Mouse (Mus musculus) heart, adult 18-20 months (tissue): ENCODE measurements around the gene Rims1. TPM values are rescaled to one million over a fixed set of nuclear protein-coding genes. Genes with fewer than 3 reads are reported as not detected.

ENCODE experiments used
- DNase-seq, 2 experiments: peaks; one replicate each; pipeline ENCODE4 v3.0.0; 2021 to 2022; ENCODE audit warnings: mixed read lengths in 1 of 2
- total RNA-seq, 2 experiments: library from RNA; stranded (reverse); gene quantifications; 2 replicates each; pipeline ENCODE4 v1.2.3; 2021

Gene Rims1
- total RNA-seq, 2 experiments from 2014 or later = 0.35 to 0.39 TPM

DNA sequence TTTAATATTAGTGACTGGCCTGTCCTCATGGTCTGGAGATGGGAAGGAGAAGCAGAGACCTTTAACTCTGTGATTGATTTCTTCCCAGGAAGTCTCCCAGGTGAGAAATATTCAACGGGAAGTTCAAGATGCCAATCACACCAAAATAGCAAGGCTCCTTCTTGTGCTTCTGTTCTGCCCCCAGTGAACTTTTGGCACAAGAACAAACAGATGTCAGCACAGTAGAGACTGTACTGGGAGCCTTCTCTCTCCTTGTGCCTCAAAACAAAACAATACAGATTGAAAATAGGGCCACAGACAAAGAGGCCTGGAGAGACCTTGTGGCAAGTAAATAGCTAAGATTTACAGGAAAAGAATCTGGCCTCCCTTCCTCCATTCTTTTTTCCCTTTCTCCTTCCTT lies 110.7 kb downstream of the Rims1 start:
- DNase-seq = no peak

DNA sequence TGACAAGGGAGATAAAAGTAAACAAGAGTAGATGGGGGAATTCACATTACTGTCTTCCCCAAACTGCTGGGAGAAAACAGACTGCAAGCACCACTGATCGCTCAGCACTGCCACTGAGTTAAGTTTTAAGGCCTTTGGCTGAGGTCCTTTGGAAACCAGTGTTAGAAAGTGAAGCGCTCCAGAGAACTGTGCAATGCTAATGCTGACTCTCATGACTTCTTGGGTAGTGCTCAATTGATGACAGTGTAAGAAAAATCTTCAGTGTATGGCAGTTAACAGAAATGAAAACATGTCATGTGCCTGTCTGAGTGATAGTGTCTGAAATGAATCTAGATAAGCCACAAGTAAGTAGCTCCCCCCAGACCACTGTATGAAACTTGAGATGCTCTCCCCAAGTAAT lies 111.3 kb downstream of the Rims1 start:
- no peak for DNase-seq

DNA sequence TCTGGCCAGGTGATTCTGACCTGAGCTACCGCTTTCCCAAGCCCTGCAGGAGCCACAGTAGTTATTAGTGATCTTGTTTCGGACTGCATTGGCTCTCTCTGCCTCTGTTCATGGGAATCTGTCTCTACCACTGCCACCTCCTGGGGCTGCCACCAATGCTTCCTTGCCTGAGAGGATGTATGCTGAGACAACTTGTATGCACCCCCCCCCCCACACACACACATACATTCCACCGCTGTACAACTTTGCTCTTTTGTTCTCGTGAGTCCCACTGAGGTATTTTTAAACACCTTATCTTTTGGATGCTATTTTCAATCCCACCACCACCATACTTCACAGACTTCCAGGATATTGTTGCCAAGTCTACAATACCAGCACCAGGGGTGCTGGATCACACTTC lies 122.3 kb downstream of the Rims1 start:
- DNase-seq = no peak

DNA sequence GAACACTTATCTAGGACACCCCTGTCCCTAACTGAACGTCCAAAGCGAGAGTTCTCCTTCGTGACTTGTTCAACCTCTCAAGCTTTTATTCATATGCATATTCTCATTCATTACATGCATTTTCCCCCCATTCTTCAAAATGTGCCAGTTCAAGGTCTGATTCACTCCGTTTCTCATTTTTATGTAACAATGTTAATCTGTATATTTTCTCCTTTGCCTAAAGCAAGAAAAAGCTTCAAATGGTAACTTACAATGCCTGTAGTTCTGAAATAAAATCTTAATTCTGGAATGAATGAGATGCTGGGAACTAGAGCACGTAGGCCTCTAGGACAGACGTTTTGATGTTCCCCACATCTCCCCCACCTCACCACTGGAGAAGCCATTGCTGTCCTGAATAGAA lies 141.6 kb downstream of the Rims1 start:
- DNase-seq = no peak

DNA sequence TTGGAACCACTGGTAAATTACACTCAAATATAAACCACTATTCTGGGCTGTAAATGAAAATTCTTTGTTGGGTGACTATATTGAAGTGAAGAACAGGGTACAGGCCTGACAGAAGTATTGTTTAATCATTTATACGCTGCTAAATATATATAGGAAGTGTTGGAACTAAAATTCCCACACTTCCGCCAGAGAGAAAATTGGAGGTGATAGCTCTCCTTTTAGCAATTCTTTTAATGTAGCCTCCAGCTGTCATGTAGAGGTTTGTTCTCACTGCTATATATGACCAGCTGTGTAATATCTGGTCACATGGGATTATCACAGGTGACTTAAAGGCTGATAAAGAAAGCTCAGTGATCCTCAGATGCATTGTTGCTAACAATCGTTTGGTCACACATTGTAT lies 144.0 kb downstream of the Rims1 start:
- DNase-seq = no peak

DNA sequence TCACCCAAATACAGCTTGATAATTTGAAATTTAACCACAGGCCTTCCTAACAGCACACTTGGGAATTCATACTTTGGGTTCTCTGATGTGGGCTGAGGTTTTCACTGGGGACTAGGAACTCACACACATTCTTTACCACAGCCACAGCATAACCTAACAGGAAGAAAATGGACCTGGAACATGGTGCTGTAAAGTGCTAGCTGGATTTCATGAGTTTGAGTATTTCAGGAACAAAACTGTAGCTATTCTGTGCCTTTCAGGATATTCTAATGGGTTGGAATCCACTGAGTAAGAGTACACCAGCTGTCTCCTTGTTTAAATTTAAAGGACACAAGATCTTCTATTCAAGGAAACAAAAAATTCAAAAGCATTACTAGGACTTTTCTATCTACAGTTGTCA lies 149.8 kb downstream of the Rims1 start:
- DNase-seq = no peak

DNA sequence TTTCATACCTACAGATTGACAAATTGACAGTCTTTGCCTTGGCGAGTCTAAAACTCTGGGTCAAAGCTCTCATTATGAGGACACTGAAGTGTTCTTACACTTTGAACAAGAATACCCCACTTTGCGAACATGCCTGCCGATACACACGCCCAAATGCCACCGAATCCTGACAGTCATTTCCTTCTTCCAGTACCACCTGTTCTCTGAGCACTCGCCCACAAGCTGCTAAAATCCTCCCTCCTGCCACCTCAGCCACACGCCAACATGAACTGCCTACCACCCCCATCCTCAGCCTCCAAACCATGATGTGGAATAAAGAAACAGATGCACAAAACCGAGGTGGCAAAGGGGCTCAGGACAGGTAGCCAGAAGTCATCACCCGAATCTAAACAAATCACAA lies 150.9 kb downstream of the Rims1 start:
- no peak for DNase-seq

DNA sequence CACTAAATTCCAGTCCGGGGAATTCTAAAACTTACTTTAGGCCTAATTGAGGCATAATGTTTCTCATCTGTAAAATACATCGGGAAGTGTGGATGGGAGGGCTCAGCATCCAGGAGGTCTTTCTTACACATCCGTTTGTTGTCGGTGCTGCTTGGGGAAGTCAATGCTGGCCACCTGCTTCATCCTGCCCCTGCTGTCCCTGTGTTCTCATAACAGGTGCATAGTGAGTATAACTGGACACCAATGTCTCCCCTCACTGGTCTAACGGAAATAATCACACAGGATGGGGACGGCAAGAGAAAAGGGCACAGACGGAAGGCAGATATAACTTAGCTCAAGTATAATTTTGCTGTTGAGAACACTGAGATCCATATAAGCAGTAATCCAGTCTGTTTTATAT lies 155.2 kb downstream of the Rims1 start:
- DNase-seq = no peak

DNA sequence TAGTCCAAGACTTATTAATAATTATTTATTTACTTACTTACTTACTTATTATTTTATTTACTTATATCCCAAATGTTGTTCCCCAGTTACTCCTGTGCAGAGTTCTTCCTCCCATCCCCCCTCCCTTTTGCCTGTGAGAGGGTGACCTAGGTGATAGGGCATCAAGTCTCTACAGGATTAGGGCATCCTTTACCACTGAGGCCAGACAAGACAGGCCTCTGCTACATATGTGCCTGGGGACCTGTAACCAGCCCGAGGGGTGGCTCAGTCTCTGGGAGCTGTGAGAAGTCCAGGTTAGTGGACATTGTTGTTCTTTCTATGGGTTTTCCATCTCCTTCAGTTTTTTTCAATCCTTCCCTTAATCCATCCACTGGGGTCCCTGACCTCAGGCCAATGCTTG lies 156.4 kb downstream of the Rims1 start:
- no peak for DNase-seq

DNA sequence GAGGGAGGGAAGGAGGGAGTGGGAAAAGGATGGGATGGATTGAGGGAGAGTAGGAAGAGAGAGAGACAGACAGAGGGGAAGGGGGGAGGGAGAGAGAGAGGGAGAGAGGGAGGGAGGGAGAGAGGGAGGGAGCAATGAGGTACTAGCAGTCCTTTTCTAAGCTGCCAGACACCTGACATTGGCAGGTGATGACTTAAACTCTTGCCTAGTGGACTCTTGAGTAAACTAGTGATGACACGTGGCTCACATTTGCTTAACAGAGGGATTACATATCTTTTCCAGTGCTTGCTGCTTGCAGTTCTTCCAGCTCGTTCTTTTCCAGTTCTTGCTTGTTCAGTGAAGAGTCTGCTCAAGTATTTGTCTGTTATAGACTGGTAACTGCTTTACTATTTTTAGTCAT lies 160.5 kb downstream of the Rims1 start:
- DNase-seq = no peak

DNA sequence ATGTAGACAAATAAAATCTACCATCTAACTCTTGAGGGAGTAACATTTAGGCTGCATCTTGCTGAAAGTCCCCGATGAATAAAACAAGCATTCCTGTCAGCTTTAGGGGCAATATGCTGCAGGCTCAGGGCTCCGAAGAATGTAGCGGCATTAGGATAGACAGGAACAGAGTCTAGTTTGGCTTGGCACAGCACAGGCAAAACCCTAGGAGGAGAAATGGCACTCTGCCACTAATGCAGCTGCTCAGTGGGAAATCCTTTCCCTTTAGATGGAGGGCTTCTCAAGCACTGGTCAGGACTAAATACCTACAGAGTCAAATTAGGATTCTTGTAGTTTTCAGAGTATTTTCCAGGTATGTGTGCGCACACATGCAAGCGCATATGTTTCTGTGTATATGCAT lies 165.2 kb downstream of the Rims1 start:
- DNase-seq = peak; percentile 2 to 18

DNA sequence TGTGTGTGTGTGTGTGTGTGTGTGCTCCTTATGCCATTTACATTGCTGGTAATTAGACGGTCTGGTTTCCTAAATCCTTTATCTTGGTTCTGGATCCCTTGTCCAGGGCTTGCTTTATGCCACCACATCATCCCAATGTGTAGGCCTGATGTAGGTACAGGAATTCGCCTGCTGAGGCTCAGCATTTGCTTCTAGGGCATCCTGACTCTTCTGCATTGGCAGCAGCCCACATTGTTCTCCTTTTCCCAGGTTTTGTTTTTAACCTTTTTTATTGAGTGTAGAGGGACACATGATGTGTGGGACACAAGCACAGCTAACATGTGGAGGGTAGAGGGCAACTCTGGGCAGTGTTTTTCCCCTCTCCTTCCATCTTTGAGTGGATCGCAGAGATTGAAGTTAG lies 166.1 kb downstream of the Rims1 start:
- DNase-seq = no peak

DNA sequence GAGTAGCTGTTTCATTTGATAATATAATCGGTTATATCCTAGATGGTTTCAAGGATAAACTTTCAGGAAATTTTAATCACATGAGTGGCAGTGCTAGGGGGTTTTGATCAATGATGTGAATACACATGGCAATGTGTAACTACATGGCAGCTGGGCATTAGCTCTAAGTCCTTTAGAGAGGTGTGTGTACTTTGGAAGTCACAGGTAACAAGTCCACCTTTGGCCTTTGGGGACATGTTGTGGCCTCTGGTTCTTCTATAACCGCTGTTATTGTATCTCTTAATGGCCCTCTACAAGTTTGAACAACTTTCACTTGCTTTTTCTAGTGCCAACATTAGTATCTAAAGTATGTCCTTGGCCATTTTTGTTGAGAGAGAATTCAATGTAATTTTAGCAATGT lies 171.9 kb downstream of the Rims1 start:
- no peak for DNase-seq

DNA sequence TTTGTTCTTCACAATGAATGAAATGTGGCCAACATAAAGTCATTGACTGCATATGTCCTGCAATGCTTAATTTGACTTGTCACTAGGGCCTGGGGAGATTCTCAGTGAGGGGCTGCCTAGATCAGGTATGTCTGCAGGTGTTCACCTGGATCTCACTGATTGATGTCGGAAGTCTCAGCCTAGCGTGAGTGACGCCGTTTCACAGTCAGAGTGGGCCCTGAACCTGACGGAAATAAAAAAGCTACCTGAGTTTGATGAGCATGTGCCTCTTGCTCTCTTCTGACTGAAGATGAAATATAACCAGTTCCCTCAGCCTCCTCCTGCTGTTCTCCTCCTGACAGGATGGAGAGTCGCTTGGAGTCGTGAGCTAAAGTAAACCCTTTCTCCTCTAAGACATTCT lies 173.2 kb downstream of the Rims1 start:
- DNase-seq = no peak

DNA sequence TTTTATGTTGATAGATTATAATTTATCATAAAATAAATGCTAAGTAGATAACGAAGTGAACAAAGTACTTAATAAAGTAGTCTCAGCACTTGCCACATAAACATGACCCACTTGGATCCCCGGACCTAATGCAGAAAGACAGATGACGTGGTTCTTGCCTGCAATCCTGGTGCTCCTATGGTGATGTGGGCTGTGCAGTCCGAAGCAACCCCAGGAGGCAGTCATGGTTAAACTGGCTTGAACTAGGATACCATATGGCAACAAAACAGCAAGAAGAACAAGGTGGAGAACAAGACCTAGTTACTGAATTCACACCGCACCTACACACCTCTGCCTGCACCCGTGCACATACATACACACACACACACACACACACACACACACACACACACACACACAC lies 173.8 kb downstream of the Rims1 start:
- no peak for DNase-seq

DNA sequence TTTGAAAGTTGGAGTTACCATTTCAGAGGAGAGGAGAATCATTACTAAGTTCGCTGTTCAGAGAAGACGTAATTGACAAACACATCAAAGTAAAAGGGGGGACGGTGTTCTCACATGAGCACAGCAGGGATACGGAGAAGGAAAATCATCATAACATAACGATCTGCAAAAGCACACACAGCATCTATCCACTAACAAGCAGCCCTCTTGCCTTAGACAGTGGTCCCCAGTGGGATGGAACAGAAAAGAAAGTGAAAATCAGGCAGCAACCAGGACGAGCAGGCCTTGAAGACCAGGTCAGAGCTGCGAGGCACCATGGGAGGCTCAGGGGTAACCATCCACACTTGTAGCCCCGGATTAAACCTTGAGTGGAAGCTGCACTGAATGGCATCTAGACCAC lies 176.8 kb downstream of the Rims1 start:
- no peak for DNase-seq

DNA sequence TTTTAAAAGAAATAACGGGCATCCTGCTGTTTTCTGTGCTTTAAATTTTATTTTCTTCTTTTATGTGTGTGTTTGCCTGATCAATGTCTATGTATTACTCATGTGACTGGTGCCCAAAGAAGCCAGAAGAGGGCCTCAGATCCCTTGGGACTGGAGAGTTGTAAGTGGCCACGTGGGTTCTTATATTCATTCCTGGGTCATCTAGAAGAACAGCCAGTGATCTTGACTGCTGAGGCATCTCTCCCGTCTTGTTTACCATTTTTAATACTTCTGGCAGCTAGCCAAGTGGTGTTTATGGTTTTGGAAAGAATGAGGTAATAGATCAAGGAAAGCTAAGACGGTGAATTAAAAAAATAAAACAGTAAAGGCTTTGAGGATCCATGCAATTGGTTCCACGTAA lies 178.8 kb downstream of the Rims1 start:
- DNase-seq = no peak

DNA sequence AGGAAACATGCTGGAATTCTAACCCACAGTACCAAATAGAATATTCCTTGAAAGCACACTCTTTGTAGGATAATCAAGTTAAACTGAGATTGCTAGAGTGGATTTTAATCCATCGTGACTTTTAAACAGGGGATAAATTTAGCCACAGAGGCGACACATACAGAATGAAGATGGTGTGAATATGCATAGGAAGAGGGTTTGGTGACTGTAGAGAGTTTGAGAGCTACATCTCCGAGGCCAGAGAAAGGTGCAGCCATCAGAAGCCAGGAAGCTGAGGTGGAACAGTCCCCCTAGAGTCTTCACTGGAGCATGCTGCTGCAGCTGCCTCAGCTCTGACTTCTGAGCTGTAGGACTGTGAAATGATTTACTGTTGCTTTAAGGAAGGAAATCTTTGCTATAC lies 179.5 kb downstream of the Rims1 start:
- DNase-seq = no peak

DNA sequence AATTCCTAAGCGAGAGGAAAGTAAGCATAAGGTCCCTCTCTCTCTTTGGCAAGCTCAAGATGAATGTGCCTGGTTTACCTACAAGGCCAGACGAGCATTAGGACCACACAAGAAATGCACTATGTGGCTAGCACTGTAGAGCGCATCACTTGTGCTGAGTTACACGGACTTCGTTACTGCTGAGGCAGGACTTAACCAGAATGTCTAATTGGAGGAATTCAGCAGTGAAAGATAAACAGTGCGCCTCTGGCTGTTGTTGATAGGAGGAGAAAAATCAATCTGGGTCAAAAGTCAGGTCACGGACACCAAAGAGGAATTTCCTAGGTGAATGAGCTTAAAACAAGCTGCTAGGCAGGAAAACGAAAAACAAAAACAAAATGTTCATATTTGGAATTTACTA lies 185.0 kb downstream of the Rims1 start:
- DNase-seq = no peak

DNA sequence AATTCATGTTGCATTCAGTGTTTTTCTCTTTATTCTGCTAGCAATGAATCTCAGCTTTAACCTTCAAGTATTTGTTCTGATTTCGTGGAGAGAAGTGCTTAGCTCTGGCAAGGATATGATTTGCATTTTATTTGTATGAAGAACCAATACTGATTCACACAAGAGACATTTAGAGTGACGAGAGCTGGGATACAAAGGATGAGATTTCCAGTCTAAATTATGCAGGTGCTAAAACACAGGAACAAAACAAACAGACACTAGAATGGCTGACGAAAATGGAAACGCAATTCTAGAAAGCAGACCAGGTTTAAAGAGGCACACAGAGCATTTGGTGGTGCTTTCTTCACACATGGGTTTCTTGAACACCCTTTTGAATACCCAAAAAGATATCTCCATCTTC lies 190.2 kb downstream of the Rims1 start:
- no peak for DNase-seq

DNA sequence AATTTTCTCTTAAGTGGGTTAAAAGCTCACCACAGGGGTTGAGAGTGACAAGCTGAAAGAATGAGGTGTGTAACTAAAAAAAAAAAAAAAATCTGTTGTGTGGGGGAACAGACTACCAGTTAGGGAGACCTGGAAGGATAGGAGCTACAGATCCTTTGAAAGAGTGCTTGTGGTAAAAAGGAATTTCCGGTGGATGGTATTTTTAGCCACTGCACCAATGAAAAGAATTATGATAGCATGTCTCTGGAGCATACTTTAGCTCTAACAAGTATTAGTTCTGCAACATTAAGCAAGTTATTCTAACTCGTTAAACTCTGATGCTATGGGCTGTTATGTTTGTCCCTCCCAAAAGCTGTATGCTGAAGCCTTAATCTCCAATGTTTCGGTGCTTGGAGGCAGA lies 192.2 kb downstream of the Rims1 start:
- DNase-seq = no peak

DNA sequence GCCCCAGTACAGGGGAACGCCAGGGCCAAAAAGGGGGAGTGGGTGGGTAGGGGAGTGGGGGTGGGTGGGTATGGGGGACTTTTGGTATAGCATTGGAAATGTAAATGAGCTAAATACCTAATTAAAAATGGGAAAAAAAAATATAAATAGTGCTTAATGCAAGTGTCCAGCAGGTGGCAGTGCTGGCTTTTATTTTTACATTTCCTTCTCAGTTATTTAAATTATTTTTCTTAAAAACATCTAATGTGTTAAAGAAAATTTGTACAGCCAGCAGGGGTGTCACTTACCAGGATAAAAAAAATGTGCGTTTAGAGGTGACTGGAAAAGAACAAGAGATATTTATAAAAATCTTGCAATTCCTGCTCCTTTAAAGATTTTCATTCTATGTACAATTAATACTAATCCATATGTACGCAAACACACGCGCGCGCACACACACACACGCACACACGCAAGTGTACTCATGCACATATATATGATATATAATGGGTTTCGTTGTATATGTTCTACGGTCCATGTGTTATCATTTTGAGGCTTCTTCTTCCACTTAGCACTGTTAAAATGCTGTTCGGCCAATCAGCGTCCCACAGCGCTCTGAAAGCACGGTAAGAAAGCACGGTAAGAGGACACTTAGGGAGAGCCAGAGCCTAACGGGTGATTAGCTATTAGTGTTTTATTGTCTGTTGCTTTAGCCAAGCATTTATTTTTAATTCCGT lies 201.3 kb downstream of the Rims1 start:
- DNase-seq = peak in 1 of 2 experiments; percentile 7

DNA sequence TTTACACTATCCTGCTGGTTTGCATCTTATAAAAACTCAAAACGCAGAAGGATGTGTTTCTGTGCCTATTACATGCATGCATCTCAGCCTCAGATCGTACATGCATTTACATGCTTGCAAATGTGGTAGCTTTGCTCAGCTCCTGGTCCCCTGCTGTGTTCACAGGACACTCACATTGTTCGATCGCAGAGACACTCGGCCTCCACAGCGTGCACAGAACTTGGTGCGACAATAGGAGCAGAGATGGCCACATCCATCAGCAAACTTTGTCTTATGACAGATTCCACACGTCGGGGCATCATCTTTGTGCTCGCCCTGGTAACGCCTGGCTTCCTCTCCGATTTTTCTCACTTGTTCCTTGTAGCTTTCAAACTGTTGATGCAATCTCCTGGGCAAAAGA lies 209.6 kb downstream of the Rims1 start:
- no peak for DNase-seq

DNA sequence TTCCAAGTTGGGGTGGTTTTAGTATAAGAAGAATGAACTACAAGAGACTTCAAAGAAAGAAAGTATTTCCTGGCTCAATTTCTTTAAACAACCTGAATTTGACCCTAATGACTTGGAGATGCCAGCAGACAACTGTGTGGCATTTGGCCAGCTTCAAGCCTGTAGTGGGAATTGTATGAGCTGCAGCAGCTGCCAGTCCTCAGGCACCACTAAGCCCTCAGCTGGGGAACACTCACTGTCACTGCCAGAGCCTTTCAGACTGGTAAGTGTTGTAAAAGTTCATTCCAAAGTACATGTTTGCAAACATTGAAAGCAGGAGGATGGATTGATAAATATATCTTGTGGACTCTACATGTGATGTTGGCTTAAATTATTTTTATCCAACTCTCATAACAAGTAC lies 211.0 kb downstream of the Rims1 start:
- DNase-seq = no peak

DNA sequence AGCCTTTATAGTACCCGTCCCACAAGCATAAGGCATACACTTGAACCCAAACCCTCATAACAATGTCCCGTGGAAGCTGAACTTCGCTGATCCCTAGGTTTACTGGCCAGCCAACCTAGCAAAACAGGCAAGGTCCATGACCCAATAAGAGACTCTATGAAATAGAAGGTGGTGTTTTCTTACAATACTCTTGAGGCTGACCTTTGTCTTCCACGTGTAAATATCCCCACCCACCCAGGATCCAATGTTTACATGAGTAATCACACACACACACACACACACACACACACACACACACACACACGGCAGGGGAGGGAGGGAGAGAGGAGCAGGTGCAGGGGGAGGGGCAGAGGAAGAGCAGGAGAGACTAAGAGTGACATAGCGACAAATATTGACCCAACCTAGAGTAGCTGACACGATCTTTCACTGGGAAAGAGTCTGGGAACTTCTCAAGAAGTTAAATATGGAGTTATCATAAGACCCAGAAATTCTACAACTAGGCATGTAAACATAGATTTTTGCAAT lies 217.9 kb downstream of the Rims1 start:
- no peak for DNase-seq
